Mouse (Mus musculus) bone marrow macrophage, adult 2 months (primary cell): ENCODE measurements around the gene Mmp25.

ENCODE experiments used
- CTCF ChIP-seq: IDR thresholded peaks from 2 replicates; pipeline ENCODE4 v1.5.1; 2012; ENCODE audit warnings: low read depth, mild to moderate bottlenecking, low read length, moderate library complexity
- POLR2A ChIP-seq: IDR thresholded peaks from 2 replicates; pipeline ENCODE4 v1.6.1; 2012; ENCODE audit warnings: mild to moderate bottlenecking, low read depth, low read length, borderline replicate concordance

GRCm38 (mm10) chr17:23601836-23602585 lies 43.1 kb downstream of the Mmp25 start:
- no peak for TF ChIP-seq CTCF
- no peak for TF ChIP-seq POLR2A
